Mouse (Mus musculus) bone marrow, adult 2 months (tissue): Measurements from ENCODE around the gene Ikbke.

ENCODE experiments used
- CTCF ChIP-seq: fragments of 200-500 bp; IDR thresholded peaks from 2 replicates; pipeline ENCODE4 v1.5.1; 2011; ENCODE audit warnings: low read length, control low read depth; ENCODE audit not compliant: control insufficient read depth, insufficient read depth
- POLR2A ChIP-seq: fragments of 200-500 bp; IDR thresholded peaks from 2 replicates; pipeline ENCODE4 v1.6.1; 2011; ENCODE audit warnings: low read depth, mild to moderate bottlenecking, control low read depth, low read length, borderline replicate concordance; ENCODE audit not compliant: control insufficient read depth

GRCm38 (mm10) chr1:131259632-131260308 is 19.6 kb downstream of the Ikbke start:
- no peak for TF ChIP-seq POLR2A
- no peak for TF ChIP-seq CTCF
